Mouse (Mus musculus): Measurements from ENCODE around the gene Cacna1b.

- TF ChIP-seq CTCF (IDR thresholded peaks at IDR 0.05; ENCODE audit: low read depth) (peak; percentile 16; the same call in 1 of the 2 replicates), EP300 (IDR thresholded peaks at IDR 0.05; ENCODE audit: low read depth) (no peak)
Observed at GRCm38 (mm10) chr2:24702208-24702957, 60.6 kb downstream of the Cacna1b start.

Data from heart, postnatal 0 days (tissue).